Comparison of ENCODE assay signal across 14 mouse cellular contexts in genomic region chr2:169447495-169448280, GRCm38 (mm10).
DNase-seq lines count a peak whose midpoint lies in the region; ATAC-seq lines count a peak whose summit lies in the region.
"Had no signal": no experiment of that assay in that cellular context is flagged by ENCODE, and none has a peak within 500 bp of the region (broad histone marks: within the 10 kb centered on the region; RNA-seq: fewer than 3 reads in every experiment).

No protein-coding gene starts in this region.

- no peaks in the 10 kb centered on the region for H3K27me3 ChIP-seq in intestine, embryonic 16.5 days (replicated peaks; ENCODE audit: control insufficient read depth, insufficient read depth, low read length)
- H3K27me3 ChIP-seq: kidney, embryonic 15.5 days; liver, embryonic 15.5 days had no signal

- no peak overlapping the region for H3K4me3 ChIP-seq in intestine, embryonic 16.5 days (ENCODE audit: low read length)
- H3K4me3 ChIP-seq: kidney, embryonic 15.5 days; limb, embryonic 10.5 days; liver, embryonic 15.5 days; midbrain, embryonic 10.5 days had no signal

- no peaks in the 10 kb centered on the region for H3K36me3 ChIP-seq in intestine, embryonic 16.5 days (ENCODE audit: control insufficient read depth, insufficient read depth, low read length)
- H3K36me3 ChIP-seq: kidney, embryonic 15.5 days; limb, embryonic 10.5 days; liver, embryonic 15.5 days; midbrain, embryonic 10.5 days had no signal

- H3K27ac ChIP-seq in intestine, embryonic 16.5 days (ENCODE audit: low read length) = no peak overlapping the region
- H3K27ac ChIP-seq: kidney, embryonic 15.5 days; limb, embryonic 10.5 days; liver, embryonic 15.5 days; midbrain, embryonic 10.5 days had no signal

- H3K9ac ChIP-seq in intestine, embryonic 16.5 days (ENCODE audit: low read depth, low read length) = no peak overlapping the region
- H3K9ac ChIP-seq: kidney, embryonic 15.5 days; liver, embryonic 15.5 days had no signal

- peak; percentile 62 to 65 for DNase-seq in cerebellum, postnatal 10 days
- DNase-seq in cerebellum, postnatal 36 days = no peak
- DNase-seq in brain, adult 2 months (ENCODE audit: low read depth, low spot score) = peak; percentile 73
- DNase-seq in layer of hippocampus, adult 9-10 months (ENCODE audit: low spot score) = peak; percentile 38
- DNase-seq in lung, postnatal 25 days (ENCODE audit: low spot score) = peak; percentile 21
- DNase-seq in adrenal gland, postnatal 10 days = no peak
- DNase-seq: adrenal gland, adult 2 months had no signal

- 82% methylated on average over 6 of the region's 6 CpGs for WGBS in intestine, embryonic 16.5 days

- no peak for ATAC-seq in intestine, embryonic 16.5 days
- ATAC-seq in inflammation-experienced regulatory T-cells, adult 6 months = no peak
- ATAC-seq: hindbrain, embryonic 16.5 days had no signal

- H3K4me2 ChIP-seq in intestine, embryonic 16.5 days (ENCODE audit: low read depth, low read length) = no peak overlapping the region
- H3K4me2 ChIP-seq: kidney, embryonic 15.5 days; liver, embryonic 15.5 days had no signal

- no peaks in the 10 kb centered on the region for H3K4me1 ChIP-seq in intestine, embryonic 16.5 days (ENCODE audit: control insufficient read depth, insufficient read depth, low read length)
- H3K4me1 ChIP-seq: kidney, embryonic 15.5 days; liver, embryonic 15.5 days; midbrain, embryonic 10.5 days had no signal

- H3K9me3 ChIP-seq in intestine, embryonic 16.5 days (ENCODE audit: control insufficient read depth, low read length) = no peaks in the 10 kb centered on the region
- H3K9me3 ChIP-seq: kidney, embryonic 15.5 days; limb, embryonic 10.5 days; liver, embryonic 15.5 days; midbrain, embryonic 10.5 days had no signal

Comparison
In these comparisons a context has a peak if more than half of its experiments do, and no peak if none do; other contexts are left out.
1. DNase-seq: peak in cerebellum, postnatal 10 days (2 of 2), brain, adult 2 months (single experiment), layer of hippocampus, adult 9-10 months (single experiment) and lung, postnatal 25 days (single experiment); none in cerebellum, postnatal 36 days (0 of 2) and adrenal gland, postnatal 10 days (single experiment).